Mouse (Mus musculus): ENCODE measurements around the gene Ptpn11.

GRCm38 (mm10) chr5:121158966-121159365 lies 32.2 kb downstream of the Ptpn11 start:
- TF ChIP-seq GATA1 (IDR thresholded peaks at IDR 0.05; ENCODE audit: low read length) (no peak), TAL1 (IDR thresholded peaks at IDR 0.05; ENCODE audit: low read length) (no peak)
